Mouse (Mus musculus): ENCODE results near the gene 1700086D15Rik.

DNA sequence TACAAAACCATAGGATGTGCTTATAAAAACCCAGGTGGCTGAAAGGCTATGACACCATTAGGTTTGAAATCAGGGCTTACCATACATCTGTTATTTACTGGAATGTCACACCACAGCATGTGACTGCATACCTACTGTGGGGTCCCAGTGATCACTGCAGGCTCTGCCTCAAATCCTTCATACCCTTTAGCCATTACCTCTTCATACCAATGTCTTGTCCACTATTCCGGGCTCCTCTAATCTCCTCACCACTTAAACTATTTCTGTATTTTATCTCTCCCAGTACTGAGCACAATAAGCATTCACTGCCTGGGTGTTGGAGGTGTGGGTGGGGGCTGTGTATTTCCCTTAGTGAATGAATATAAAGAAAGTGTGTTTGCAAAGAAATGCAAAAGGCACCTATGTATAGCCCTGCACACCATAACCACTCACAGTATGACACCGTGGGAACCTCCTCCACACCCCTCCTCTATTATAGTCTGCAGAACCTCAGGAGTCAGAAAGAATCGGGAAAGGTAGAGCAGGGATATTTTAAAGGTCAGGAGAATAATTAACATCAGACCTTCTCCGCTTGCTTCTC lies 16.8 kb downstream of the 1700086D15Rik start:
- TF ChIP-seq EP300 (optimal IDR thresholded peaks at IDR 0.05) (no peak), CTCF (IDR thresholded peaks at IDR 0.05; ENCODE audit: low read depth) (no peak)
